Mouse (Mus musculus) embryonic facial prominence, embryonic 10.5 days (tissue): ENCODE results near the gene Arntl. TPM values are rescaled to one million over a fixed set of nuclear protein-coding genes. Genes with fewer than 3 reads are reported as not detected.
A peak's percentile ranks its signal among the peaks of the same experiment; 100 is the strongest.

Experiments
- DNase-seq: peaks from one replicate; pipeline ENCODE4 v3.0.0-alpha.2; 2017; ENCODE audit warnings: low spot score
- H3K27ac ChIP-seq: fragments of 300-500 bp; sonication (generic); replicated peaks from 2 replicates; pipeline ENCODE4 v1.5.1; 2016; ENCODE audit warnings: mild to moderate bottlenecking
- H3K27me3 ChIP-seq: fragments of 300-500 bp; sonication (generic); replicated peaks from 2 replicates; pipeline ENCODE4 v1.6.1; 2016; ENCODE audit warnings: low read depth, mild to moderate bottlenecking; ENCODE audit not compliant: poor library complexity, severe bottlenecking
- H3K36me3 ChIP-seq: fragments of 300-500 bp; sonication (generic); replicated peaks from 2 replicates; pipeline ENCODE4 v1.6.1; 2016; ENCODE audit warnings: mild to moderate bottlenecking, moderate library complexity
- H3K4me1 ChIP-seq: fragments of 300-500 bp; sonication (generic); 2 replicates; pipeline ENCODE4 v1.6.1; 2016
- H3K4me3 ChIP-seq: fragments of 300-500 bp; sonication (generic); 2 replicates; pipeline ENCODE4 v1.5.1; 2016; ENCODE audit warnings: mild to moderate bottlenecking, moderate library complexity
- H3K9me3 ChIP-seq: fragments of 300-500 bp; sonication (generic); 2 replicates; pipeline ENCODE4 v1.6.1; 2016; ENCODE audit warnings: mild to moderate bottlenecking
- WGBS: fragments of 180-500 bp; shearing (Covaris S2); methylation state at CpG from one replicate; pipeline ENCODE4 v1.1.7; 2016; 5-methylcytosine and 5-hydroxymethylcytosine counted together
- polyA plus RNA-seq: library from polyadenylated mRNA; unstranded; fragments of >200 nt; fragmentation: Nextera tagmentation; extraction: Ambion mirVana; gene quantifications from 2 replicates; pipeline ENCODE4 v1.2.1, GENCODE M21; 2016

Arntl gene
- polyA plus RNA-seq: 8.0 and 8.5 TPM in 2 replicates

DNA sequence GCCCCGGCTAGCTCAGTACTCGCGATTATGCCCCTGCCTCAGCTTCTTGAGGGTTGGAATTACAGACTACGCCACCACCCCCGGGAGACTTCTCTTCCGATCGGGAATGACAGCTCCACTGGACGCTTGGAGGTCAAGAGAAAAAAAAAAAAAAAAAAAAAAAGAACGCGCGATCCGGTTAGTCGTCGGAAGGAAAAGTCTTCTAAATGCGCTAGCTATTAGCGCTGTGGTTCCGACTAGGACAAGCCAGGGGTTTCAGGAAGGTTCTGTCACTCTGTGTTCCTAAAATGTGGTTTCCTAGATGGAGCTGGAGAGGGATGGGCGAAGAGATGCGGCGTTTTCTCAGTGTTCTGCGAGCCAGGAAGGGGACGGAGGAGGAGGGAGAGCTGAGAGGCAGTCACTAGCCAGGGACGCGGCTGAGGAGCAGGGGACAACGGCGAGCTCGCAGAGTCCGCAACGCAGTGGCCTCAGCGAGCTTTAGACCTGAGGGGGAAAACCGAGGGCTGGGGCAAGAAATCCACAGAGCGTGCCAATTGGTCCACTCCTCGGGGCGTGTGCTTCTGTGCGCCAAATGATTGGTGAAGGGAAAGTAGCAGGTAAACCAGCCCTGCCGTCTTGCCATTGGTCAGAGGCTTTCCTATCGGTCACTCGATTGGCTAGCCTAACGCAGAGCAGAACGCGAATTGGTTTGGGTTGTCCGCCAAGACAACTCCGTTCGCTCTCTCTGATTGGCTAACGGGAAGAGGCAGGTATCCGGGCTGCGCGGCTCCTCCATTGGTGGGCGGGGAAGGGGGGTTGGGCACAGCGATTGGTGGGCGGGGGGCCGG, at the start of gene Arntl:
Gene Arntl, plus strand, starts transcription at position 822 of the 827 bp plus-strand sequence.
- H3K36me3 ChIP-seq: no peaks in the 10 kb centered on the region
- peak; percentile 98 for DNase-seq
- H3K27ac ChIP-seq: peak within 1 kb of the TSS; percentile 81
- peaks cover 18% of the 10 kb centered on the region for H3K4me1 ChIP-seq
- under 1% methylated on average over 52 of the region's 52 CpGs for WGBS
- peaks cover 82% of the 10 kb centered on the region for H3K27me3 ChIP-seq
- no peaks in the 10 kb centered on the region for H3K9me3 ChIP-seq
- H3K4me3 ChIP-seq: peak within 1 kb of the TSS; percentile 87

DNA sequence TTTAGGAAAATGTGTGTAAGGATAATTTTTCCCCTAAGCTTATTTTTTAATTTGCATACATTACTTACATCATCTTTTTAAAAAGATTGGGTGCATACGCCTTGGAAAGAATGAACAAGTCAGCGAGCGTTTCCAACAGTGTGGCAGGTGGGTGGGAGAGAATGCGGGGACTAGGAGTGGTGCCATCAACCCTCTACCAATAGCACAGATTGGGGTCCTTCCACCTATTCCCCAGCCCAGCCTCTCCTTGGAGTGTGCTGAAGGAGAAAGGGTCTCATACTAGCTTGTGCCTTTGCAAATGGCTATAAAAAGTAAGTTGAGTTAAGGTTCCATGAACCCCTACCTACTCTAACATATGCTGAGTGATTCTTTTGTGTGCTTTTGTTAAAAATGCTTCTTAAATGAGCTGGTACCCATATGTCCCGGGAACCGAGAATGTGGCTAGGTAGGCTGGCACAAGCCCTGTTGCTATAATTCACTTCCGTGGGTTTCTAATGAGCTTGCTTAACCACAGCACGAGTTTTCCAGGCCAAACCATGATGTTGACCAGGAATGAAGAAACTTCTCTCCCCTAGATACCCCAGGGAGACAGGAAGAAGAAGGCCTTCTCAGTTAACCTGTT, 46.1 kb upstream of the Arntl start:
- 90% methylated on average over 8 of the region's 8 CpGs for WGBS
- Histone ChIP-seq H3K27ac (no peak overlapping the region), H3K9me3 (no peaks in the 10 kb centered on the region), H3K4me3 (no peak overlapping the region), H3K36me3 (no peaks in the 10 kb centered on the region), H3K4me1 (peaks cover 17% of the 10 kb centered on the region), H3K27me3 (no peaks in the 10 kb centered on the region)
- no peak for DNase-seq

DNA sequence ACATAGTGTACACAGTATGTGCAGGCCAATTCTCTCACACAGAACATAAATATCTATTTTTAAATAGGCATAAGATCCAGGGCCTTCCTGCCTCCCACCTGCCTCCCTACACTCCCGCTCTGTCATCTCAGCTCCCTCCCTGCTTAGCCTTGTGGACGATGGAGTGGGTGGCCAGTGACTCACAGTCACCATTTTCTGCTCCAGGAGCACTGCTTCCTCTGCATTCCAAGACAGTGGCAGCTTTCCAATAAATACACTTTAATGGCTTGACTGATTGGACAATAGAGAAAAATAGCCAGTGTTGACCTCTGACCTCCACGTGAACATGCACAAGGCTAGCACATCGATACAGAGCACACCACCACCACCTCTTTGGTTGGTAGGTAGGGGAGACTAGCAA, 42.5 kb upstream of the Arntl start:
- H3K4me3 ChIP-seq: no peak overlapping the region
- no peaks in the 10 kb centered on the region for H3K27me3 ChIP-seq
- no peaks in the 10 kb centered on the region for H3K9me3 ChIP-seq
- H3K27ac ChIP-seq: no peak overlapping the region
- no peaks in the 10 kb centered on the region for H3K36me3 ChIP-seq
- WGBS: 81% methylated on average over 4 of the region's 4 CpGs
- DNase-seq: no peak
- 0 out of 2 replicates have a peak, but pooled peaks cover 2% of the 10 kb centered on the region for H3K4me1 ChIP-seq

GRCm38 (mm10) chr7:113167092-113167491, 40.2 kb upstream of the Arntl start:
- Histone ChIP-seq H3K4me3 (no peak overlapping the region), H3K27ac (no peak overlapping the region), H3K36me3 (no peaks in the 10 kb centered on the region), H3K27me3 (no peaks in the 10 kb centered on the region), H3K9me3 (no peaks in the 10 kb centered on the region), H3K4me1 (0 out of 2 replicates have a peak, but pooled peaks cover 2% of the 10 kb centered on the region)
- peak; percentile 55 for DNase-seq
- WGBS: 49% methylated on average over 8 of the region's 8 CpGs

DNA sequence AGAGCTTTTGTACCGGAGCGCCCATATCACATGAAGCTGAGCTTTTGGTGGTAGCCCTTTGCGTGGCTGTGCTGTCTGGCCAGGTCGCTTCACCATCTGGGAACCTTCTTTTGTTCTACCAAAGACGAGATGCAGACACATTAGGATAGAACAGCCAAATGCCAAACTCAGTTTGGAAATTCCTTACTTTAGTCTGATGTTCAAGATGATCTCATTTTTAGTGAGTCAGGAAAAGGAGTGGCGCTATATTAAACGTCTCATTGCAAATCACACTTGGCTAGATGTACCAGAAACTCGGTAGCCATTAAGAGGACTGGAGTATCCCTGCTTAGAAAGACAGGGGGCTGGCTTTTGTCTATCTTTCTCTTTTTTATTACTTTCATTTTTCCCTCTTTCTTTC, 38.7 kb upstream of the Arntl start:
- Histone ChIP-seq H3K36me3 (no peaks in the 10 kb centered on the region), H3K27ac (no peak overlapping the region), H3K9me3 (no peaks in the 10 kb centered on the region), H3K27me3 (no peaks in the 10 kb centered on the region), H3K4me3 (no peak overlapping the region), H3K4me1 (0 out of 2 replicates have a peak, but pooled peaks cover 2% of the 10 kb centered on the region)
- no peak for DNase-seq
- WGBS: 84% methylated on average over 8 of the region's 8 CpGs

DNA sequence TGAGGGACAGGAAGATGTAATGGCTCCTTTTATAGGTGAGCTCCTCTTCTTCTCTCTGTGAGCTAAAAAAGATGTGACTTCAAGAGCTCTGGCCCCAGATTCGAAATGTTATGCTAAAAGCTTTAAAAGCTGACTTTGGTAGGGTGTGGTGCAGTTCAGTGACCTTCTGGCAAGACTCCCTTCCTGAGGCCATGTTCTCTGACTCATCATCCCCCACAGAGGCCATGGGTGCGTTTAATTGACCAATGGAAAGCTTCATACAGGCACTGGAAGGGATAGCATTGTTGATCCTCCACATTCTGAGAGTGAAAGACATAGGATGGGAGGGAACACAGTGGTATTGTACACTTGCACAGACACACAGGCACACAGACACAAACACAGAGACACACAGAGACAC, 34.8 kb upstream of the Arntl start:
- DNase-seq: no peak
- H3K4me1 ChIP-seq: no peaks in the 10 kb centered on the region
- no peak overlapping the region for H3K27ac ChIP-seq
- H3K36me3 ChIP-seq: no peaks in the 10 kb centered on the region
- H3K4me3 ChIP-seq: no peak overlapping the region
- 68% methylated on average over 2 of the region's 2 CpGs for WGBS
- H3K9me3 ChIP-seq: no peaks in the 10 kb centered on the region
- H3K27me3 ChIP-seq: no peaks in the 10 kb centered on the region

DNA sequence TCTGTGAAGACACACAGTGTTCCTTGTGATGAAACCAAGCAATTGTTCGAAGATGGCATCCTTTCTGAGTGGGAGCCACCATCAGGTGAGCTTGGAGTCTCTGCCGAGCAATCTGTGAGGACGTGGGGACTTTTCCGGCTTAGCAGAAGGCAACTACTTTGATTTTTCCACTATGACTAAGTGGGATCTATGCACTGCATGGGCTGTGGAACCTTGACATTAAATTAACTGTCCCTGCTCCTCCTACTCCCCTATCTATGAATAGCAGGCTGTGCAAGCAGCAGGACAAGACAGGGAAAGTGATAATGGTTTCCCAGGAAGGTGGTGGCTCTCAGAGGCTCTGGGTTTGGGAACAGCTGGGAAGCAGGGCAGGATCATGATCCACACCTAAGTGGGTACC, 31.8 kb upstream of the Arntl start:
- no peak for DNase-seq
- no peaks in the 10 kb centered on the region for H3K36me3 ChIP-seq
- H3K4me3 ChIP-seq: no peak overlapping the region
- H3K9me3 ChIP-seq: no peaks in the 10 kb centered on the region
- no peaks in the 10 kb centered on the region for H3K4me1 ChIP-seq
- WGBS: 89% methylated on average over 4 of the region's 4 CpGs
- H3K27ac ChIP-seq: no peak overlapping the region
- no peaks in the 10 kb centered on the region for H3K27me3 ChIP-seq

- no peaks in the 10 kb centered on the region for H3K9me3 ChIP-seq
- H3K27ac ChIP-seq: no peak overlapping the region
- no peak for DNase-seq
- no peaks in the 10 kb centered on the region for H3K27me3 ChIP-seq
- H3K36me3 ChIP-seq: no peaks in the 10 kb centered on the region
- no peaks in the 10 kb centered on the region for H3K4me1 ChIP-seq
- WGBS: 86% methylated on average over 6 of the region's 6 CpGs
- no peak overlapping the region for H3K4me3 ChIP-seq
These were observed 29.2 kb upstream of the Arntl start for GRCm38 (mm10) chr7:113178073-113178472.

- Histone ChIP-seq H3K27me3 (no peaks in the 10 kb centered on the region), H3K4me3 (no peak overlapping the region), H3K9me3 (no peaks in the 10 kb centered on the region), H3K4me1 (peaks cover 32% of the 10 kb centered on the region), H3K27ac (no peak overlapping the region), H3K36me3 (no peaks in the 10 kb centered on the region)
- WGBS: 88% methylated on average over 8 of the region's 8 CpGs
- DNase-seq: no peak
These were observed 23.5 kb upstream of the Arntl start for GRCm38 (mm10) chr7:113183787-113184186.

- H3K27ac ChIP-seq: no peak overlapping the region
- H3K36me3 ChIP-seq: no peaks in the 10 kb centered on the region
- DNase-seq: no peak
- H3K9me3 ChIP-seq: no peaks in the 10 kb centered on the region
- H3K4me3 ChIP-seq: no peak overlapping the region
- H3K4me1 ChIP-seq: peaks cover 32% of the 10 kb centered on the region
- no peaks in the 10 kb centered on the region for H3K27me3 ChIP-seq
These were observed 22.2 kb upstream of the Arntl start for GRCm38 (mm10) chr7:113185056-113185455.

DNA sequence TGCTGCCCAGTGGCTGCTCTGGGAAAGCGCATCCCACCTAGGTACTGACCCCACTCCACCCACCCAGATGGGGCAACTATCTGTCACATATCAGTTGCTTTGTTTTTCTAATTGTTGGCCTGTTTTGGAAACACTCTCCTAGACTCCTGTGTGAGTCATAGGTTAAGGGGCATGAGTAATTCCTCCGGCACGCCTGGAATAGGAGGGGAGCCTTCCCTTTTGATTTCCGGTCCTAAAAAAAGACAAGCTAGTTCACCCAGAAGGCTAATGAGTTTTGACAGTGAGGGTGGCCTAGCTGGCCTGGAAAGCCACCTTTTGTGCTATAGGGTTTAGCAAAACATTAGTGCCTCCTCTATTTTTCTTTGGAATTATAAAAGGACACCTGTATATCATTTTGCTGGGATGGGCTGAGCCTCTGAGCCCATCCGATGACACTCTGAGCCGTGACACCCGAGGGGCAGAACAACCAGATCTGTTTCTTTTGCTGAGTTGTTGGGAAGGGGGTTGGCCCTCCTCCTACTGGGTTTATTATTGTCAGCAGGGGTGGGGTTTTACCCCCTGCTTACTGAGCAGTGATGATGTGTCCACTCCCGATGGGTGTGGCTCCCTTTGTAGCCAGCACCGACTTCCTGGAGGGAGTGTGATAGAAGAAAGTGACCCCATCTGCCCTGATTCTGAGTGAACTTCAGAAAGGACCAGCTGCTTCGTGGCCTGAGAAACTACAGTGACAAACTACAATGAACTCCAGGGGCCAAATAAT, 21.0 kb upstream of the Arntl start:
- Histone ChIP-seq H3K4me3 (no peak overlapping the region), H3K9me3 (no peaks in the 10 kb centered on the region), H3K27me3 (no peaks in the 10 kb centered on the region), H3K36me3 (no peaks in the 10 kb centered on the region), H3K4me1 (peaks cover 32% of the 10 kb centered on the region), H3K27ac (no peak overlapping the region)
- WGBS: 55% methylated on average over 10 of the region's 10 CpGs
- peak; percentile 26 for DNase-seq

DNA sequence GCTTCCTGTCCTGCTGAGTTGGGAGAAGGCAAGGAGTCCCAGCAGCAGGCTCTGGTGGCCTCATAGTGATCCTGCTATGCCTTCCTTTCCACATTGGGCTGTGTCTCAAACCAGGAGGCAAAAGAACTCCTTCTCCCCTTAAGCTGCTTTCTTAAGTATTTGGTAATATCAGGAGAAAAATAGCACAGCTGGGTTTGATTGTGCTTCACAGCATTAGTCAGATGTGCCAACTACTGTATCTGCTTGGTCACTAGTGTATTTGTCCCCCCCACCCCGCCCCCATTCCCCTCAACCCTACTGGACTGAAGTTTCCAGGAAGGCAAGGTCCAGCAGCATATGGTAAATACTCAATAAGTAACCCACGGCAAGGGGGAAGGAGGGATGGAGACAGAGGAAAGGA, 19.2 kb upstream of the Arntl start:
- H3K27me3 ChIP-seq: no peaks in the 10 kb centered on the region
- peaks cover 32% of the 10 kb centered on the region for H3K4me1 ChIP-seq
- DNase-seq: no peak
- H3K9me3 ChIP-seq: no peaks in the 10 kb centered on the region
- H3K4me3 ChIP-seq: no peak overlapping the region
- 61% methylated on average over 2 of the region's 2 CpGs for WGBS
- no peaks in the 10 kb centered on the region for H3K36me3 ChIP-seq
- H3K27ac ChIP-seq: no peak overlapping the region
